Mouse (Mus musculus): ENCODE measurements around the gene Fem1a. TPM values are rescaled to one million over a fixed set of nuclear protein-coding genes. Genes with fewer than 3 reads are reported as not detected.
"Not testable (repeated sequence)": the region's sequence is repeated elsewhere in the genome, so short reads cannot be mapped to it uniquely, and the experiment has no call there.

Gene Fem1a
- polyA plus RNA-seq, 2 experiments from 2014 or later, result 4.5 to 5.8 TPM

DNA sequence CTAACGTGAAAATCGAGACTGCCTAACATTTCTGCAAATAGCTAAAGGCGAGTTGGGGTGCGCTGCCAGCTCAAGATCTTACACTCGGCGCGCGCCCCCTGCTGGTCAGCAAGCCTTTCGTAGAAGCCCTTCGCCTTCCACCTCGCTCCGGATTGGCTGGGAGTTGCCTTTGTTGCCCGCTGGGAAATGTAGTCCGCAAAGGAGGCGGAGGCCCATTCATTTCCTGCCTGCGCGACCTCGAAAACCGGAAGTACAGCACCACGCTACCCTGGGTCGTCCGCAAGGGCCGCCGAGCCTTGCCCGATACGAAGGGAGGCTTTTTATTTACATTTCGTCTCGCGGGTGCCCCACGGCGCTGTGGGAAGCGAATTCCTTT, 759 bp upstream of the Fem1a start:
- peak; percentile 87 for ATAC-seq

DNA sequence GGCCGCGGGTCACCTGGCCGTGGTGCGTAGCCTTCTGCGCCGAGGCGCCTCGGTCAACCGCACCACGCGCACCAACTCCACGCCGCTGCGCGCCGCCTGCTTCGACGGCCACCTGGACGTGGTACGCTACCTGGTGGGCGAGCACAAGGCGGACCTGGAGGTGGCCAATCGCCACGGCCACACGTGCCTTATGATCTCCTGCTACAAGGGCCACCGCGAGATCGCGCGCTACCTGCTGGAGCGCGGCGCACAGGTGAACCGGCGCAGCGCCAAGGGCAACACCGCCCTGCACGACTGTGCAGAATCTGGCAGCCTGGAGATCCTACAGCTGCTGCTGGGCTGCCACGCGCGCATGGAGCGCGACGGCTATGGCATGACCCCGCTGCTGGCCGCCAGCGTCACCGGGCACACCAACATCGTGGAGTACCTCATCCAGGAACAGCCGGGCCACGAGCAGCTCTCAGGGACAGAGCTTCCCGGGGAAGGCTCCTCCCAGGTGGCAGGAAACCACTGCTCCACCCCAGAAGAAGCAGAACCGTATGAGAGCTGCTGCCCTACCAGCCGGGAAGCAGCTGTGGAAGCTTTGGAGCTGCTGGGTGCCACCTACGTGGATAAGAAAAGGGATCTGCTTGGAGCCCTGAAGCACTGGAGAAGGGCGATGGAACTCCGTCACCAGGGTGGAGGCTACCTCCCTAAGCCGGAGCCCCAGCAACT, 728 bp downstream of the Fem1a start:
- ATAC-seq, result no peak

DNA sequence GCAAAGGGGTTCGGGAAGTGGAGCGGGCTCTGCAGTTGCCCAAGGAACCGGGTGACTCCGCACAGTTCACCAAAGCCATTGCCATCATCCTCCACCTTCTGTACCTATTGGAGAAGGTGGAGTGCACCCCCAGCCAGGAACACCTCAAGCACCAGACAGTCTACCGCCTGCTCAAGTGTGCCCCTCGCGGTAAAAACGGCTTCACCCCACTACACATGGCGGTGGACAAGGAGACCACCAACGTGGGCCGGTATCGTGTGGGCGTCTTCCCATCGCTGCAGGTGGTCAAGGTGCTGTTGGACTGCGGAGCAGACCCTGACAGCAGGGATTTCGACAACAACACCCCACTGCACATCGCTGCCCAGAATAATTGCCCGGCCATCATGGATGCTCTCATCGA, 1.7 kb downstream of the Fem1a start:
- not testable (repeated sequence) for ATAC-seq

- ATAC-seq, result not testable (repeated sequence)
These were observed 2.2 kb downstream of the Fem1a start for GRCm38 (mm10) chr17:56258812-56259211.

DNA sequence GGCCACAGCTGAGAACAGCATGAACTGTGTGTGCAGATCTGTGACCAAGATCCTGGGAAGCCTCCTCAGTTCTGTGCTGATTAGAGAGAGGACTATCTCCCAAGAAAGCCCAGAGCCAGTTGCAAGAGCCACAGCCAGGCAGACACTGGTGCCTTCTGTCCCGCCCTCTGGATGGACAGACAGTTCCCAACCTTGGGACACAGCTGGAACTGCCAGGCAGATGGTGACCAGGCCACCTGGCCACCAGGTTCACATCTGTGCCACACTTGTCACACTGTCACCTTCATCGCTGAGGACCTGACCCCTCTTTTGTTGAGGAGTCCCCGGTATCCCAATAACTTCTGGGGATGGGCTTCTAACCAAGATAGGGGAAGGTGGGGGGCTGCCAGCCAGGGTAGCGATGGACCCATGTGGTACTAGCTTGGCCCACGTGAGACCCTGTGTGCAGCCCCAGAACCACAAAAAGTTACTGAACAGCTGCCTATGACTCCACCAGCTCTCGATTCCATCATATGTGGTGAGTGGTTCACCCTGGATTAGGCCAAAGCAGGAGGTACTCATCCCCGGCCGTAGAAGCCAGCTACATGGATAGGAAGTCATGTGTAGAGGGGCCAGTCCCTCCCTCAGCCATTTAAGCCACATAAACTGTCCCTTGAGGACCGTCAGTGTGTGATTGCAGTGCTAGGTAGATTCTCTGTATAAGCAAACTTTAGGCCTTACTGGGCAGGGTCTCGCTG, 2.9 kb downstream of the Fem1a start:
- no peak for ATAC-seq

DNA sequence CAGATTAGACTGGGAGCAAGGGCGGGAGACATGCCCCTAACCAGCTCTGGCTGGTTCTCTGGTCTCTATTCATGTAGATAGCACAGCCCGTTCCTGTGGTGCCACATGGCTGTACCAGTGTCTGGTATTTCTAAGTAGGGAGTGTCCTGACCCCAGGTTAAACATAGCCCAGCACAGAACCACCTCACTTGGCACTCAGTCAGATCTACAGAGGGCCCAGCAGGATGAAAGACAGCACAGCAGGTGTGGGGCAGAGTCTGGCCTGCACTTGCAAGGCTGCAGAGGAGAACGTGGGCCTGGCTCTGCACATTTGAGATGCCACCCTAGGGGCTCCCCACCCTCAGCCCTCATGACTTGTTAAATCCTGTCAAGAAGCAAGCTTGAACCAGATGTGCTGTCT, 4.6 kb downstream of the Fem1a start:
- ATAC-seq, result no peak

DNA sequence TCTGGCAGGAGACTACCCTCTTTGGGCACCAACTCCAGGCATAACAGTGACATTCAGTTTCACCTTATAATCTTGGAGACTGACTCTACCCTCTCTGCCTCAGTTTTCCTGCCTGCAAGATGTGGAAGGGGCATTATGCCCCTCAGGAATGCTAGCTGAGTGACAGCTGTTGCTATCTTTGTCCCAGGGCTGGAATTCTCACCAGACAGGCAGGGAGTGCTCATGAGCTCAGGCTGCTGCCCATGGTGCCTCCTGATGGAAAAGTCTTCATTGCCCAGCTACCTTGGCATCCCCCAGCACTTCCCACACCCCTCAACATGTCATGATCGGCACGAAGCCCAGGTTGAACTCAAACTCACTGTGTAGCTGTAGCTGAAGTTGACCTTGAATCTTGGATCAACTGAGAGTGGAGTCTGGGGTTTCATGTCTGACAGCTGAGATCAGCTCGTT, 6.1 kb downstream of the Fem1a start:
- no peak for ATAC-seq

DNA sequence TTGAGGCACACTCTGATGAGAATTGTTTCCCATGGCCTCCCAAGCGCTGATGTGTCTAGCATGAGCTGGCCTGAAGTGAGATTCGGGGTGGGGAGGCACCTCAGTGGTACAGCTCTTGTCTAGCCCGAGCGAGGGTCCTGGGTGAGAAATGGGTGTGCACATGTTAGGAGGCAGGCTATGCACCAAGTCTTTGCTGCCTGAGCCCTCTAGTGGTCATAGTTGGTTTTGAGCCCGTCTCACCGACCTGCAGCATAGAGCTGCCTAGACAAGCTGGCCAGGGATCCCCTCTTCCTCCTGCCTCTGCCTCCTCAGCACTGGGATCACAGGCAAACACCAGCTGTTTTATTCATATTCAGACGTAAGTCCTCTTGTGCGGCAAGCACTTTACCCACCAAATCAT, 7.4 kb downstream of the Fem1a start:
- no peak for ATAC-seq

GRCm38 (mm10) chr17:56265011-56265410, 8.4 kb downstream of the Fem1a start:
- ATAC-seq, result no peak

- ATAC-seq, result no peak
These were observed 9.3 kb downstream of the Fem1a start for GRCm38 (mm10) chr17:56265869-56266268.

- ATAC-seq, result no peak
These were observed 9.7 kb downstream of the Fem1a start for GRCm38 (mm10) chr17:56266271-56266670.

- peak; percentile 97 for ATAC-seq
These were observed 12.6 kb downstream of the Fem1a start for GRCm38 (mm10) chr17:56269153-56269630.

DNA sequence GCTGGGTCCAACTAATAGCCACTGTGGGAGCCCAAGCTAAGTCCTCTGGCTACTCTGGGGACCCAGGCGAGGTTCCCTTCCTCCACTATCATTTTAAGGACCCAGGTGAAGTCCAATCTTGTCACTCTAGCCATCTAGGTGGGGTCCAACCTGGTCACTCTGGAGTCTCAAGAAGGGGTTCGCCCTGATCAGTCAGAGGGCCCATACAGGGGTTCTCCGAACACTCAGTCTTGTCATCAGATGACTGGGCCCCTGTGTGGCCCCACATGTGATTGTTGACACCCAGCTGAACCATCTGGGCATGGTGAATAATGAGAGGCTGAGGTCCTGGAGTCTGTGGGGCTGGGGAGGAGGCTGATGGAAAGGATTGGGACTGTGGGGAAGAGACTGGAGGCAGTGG, 13.1 kb downstream of the Fem1a start:
- no peak for ATAC-seq

- no peak for ATAC-seq
These were observed 15.1 kb downstream of the Fem1a start for GRCm38 (mm10) chr17:56271609-56272253.

- ATAC-seq, result no peak
These were observed 16.0 kb downstream of the Fem1a start for GRCm38 (mm10) chr17:56272644-56273043.

DNA sequence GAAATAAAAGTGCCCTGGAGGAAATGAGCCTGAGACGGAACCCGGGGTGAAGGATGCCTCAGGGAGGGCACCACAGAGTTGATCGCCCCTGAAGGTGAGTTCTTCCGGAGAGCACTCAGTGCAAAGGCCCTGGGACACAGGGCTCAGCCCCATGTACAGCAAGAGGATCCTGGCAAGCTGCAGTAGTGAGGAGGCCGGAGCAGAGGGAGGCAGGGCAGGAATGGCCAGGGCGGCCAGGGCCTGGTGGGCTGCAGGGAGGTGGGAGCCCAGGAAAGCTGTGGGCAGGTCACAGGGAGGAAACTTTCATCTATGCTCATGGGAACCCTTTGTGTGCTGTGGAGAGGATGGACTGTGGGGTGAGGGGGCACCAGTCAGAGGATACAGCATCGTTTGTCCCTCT, 16.9 kb downstream of the Fem1a start:
- ATAC-seq, result no peak

DNA sequence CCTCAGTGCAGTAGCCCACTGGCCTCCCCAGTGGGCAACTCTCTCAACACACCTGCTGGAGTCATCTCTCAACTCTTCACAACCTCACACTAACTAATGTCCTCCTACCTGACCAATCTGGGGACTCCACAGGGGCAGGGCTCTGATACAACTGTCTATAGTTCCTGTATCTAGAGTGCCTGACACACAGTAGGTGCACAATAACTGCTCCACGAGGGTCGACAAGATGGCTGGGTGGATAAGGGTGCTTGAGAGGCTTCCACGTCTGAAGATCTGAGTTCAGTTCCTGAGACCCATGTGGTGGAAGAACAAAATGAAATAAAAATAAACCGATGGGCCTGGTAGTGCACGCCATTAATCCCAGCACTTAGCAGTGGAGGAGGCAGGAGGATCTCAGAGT, 17.4 kb downstream of the Fem1a start:
- ATAC-seq, result no peak

GRCm38 (mm10) chr17:56275842-56276480, 19.4 kb downstream of the Fem1a start:
- no peak for ATAC-seq

GRCm38 (mm10) chr17:56276643-56277566, 20.3 kb downstream of the Fem1a start, which contains the start of gene Ticam1:
Gene Ticam1, minus strand, starts transcription at chr17:56276786.
- peak; percentile 80 for ATAC-seq

DNA sequence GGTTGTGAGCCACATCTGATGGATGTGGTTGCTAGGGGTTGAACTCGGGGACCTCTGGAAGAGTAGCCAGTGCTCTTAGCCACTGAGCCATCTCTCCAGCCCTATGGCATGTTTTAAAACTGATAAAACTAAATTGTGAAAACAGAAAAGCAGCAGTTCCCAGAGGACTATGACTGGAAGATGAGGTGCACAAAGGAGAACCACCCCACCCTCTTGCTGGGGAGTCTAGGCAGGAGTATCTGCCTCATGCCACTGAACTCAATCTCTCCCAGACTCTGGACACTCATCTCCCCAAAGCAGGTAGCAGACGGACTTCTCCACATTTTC, 20.9 kb downstream of the Fem1a start:
- no peak for ATAC-seq

GRCm38 (mm10) chr17:56278340-56278739, 21.7 kb downstream of the Fem1a start:
- no peak for ATAC-seq
